Comparison of ENCODE assay signal across 16 mouse cellular contexts in genomic region chr1:118968661-118969179, GRCm38 (mm10).
DNase-seq lines count a peak whose midpoint lies in the region; ATAC-seq and TF ChIP-seq lines count a peak whose summit lies in the region.
"Had no signal": no experiment of that assay in that cellular context is flagged by ENCODE, and none has a peak within 500 bp of the region (broad histone marks: within the 10 kb centered on the region; RNA-seq: fewer than 3 reads in every experiment).

No protein-coding gene starts in this region.

- no peak for DNase-seq in hindbrain, embryonic 11.5 days (ENCODE audit: low spot score)
- no peak for DNase-seq in stomach, postnatal 0 days (ENCODE audit: low spot score)
- no peak for DNase-seq in c-Kit-positive CD71-positive TER-119-positive erythroid progenitor cells, embryonic 14.5 days (ENCODE audit: low spot score)
- DNase-seq in cerebellum, postnatal 4 days (ENCODE audit: low spot score in 2 of 2), result no peak
- DNase-seq: gastrocnemius, postnatal 25 days; heart, postnatal 14 days; right cerebral cortex, adult 18-20 months; thymus, adult 18-20 months had no signal

- peak; percentile 61 for ATAC-seq in hindbrain, embryonic 13.5 days (ENCODE audit: low FRiP score)
- ATAC-seq in hindbrain, embryonic 11.5 days (ENCODE audit: low FRiP score), result no peak; the same call in 1 of the 2 replicates
- ATAC-seq in stomach, embryonic 15.5 days (ENCODE audit: insufficient read depth, low FRiP score, low read depth), result peak; percentile 32; the same call in 1 of the 2 replicates
- no peak for ATAC-seq in stomach, postnatal 0 days (ENCODE audit: low FRiP score, low TSS enrichment)
- 0 out of 2 replicates have a peak, but pooled peaks have one; percentile 21 for ATAC-seq in limb, embryonic 12.5 days (ENCODE audit: insufficient number of reproducible peaks, insufficient read depth, low FRiP score, low TSS enrichment, low read depth)
- ATAC-seq: intestine, embryonic 15.5 days; lung, postnatal 0 days had no signal

- H3K9me3 ChIP-seq in hindbrain, embryonic 13.5 days, result no peaks in the 10 kb centered on the region; the same call in 1 of the 2 replicates
- no peaks in the 10 kb centered on the region; the same call in 1 of the 2 replicates for H3K9me3 ChIP-seq in hindbrain, embryonic 11.5 days (ENCODE audit: control insufficient read depth, low read length)
- H3K9me3 ChIP-seq in stomach, embryonic 15.5 days, result no peaks in the 10 kb centered on the region
- no peaks in the 10 kb centered on the region for H3K9me3 ChIP-seq in stomach, postnatal 0 days (ENCODE audit: control insufficient read depth, low read length)
- H3K9me3 ChIP-seq in limb, embryonic 12.5 days, result peaks cover 12% of the 10 kb centered on the region
- H3K9me3 ChIP-seq: intestine, embryonic 15.5 days had no signal

- no peak overlapping the region for H3K4me2 ChIP-seq in hindbrain, embryonic 13.5 days
- no peak overlapping the region for H3K4me2 ChIP-seq in hindbrain, embryonic 11.5 days (replicated peaks; ENCODE audit: low read depth, low read length)
- no peak overlapping the region for H3K4me2 ChIP-seq in stomach, embryonic 15.5 days
- no peak overlapping the region for H3K4me2 ChIP-seq in stomach, postnatal 0 days (replicated peaks; ENCODE audit: low read depth)
- H3K4me2 ChIP-seq in limb, embryonic 12.5 days, result no peak overlapping the region
- H3K4me2 ChIP-seq: intestine, embryonic 15.5 days had no signal

- no peaks in the 10 kb centered on the region for H3K36me3 ChIP-seq in hindbrain, embryonic 13.5 days
- H3K36me3 ChIP-seq in hindbrain, embryonic 11.5 days (ENCODE audit: control insufficient read depth, insufficient read depth, low read length), result no peaks in the 10 kb centered on the region
- H3K36me3 ChIP-seq in stomach, embryonic 15.5 days, result peaks cover 11% of the 10 kb centered on the region
- H3K36me3 ChIP-seq in stomach, postnatal 0 days (ENCODE audit: control insufficient read depth, insufficient read depth, low read length), result no peaks in the 10 kb centered on the region
- peaks cover 63% of the 10 kb centered on the region for H3K36me3 ChIP-seq in limb, embryonic 12.5 days

- TF ChIP-seq CTCF in stomach, postnatal 0 days (IDR thresholded peaks at IDR 0.05; ENCODE audit: low read depth), result no peak

- H3K27me3 ChIP-seq in hindbrain, embryonic 13.5 days, result no peaks in the 10 kb centered on the region
- no peaks in the 10 kb centered on the region for H3K27me3 ChIP-seq in hindbrain, embryonic 11.5 days (ENCODE audit: control insufficient read depth, insufficient read depth, low read length)
- no peaks in the 10 kb centered on the region for H3K27me3 ChIP-seq in stomach, embryonic 15.5 days (replicated peaks)
- H3K27me3 ChIP-seq in stomach, postnatal 0 days (ENCODE audit: control insufficient read depth, insufficient read depth, low read length), result no peaks in the 10 kb centered on the region
- no peaks in the 10 kb centered on the region for H3K27me3 ChIP-seq in limb, embryonic 12.5 days
- H3K27me3 ChIP-seq: intestine, embryonic 15.5 days had no signal

- H3K27ac ChIP-seq in hindbrain, embryonic 13.5 days, result no peak overlapping the region
- H3K27ac ChIP-seq in hindbrain, embryonic 11.5 days (ENCODE audit: low read depth, low read length), result no peak overlapping the region
- H3K27ac ChIP-seq in stomach, embryonic 15.5 days, result no peak overlapping the region
- no peak overlapping the region for H3K27ac ChIP-seq in stomach, postnatal 0 days (replicated peaks)
- H3K27ac ChIP-seq in limb, embryonic 12.5 days, result no peak overlapping the region
- H3K27ac ChIP-seq: heart, embryonic 10.5 days; intestine, embryonic 15.5 days; liver, embryonic 14.5 days had no signal

- no peak overlapping the region for H3K9ac ChIP-seq in hindbrain, embryonic 13.5 days
- H3K9ac ChIP-seq in hindbrain, embryonic 11.5 days (ENCODE audit: low read depth, low read length), result no peak overlapping the region
- H3K9ac ChIP-seq in stomach, embryonic 15.5 days, result no peak overlapping the region
- no peak overlapping the region for H3K9ac ChIP-seq in stomach, postnatal 0 days (ENCODE audit: low read length)
- H3K9ac ChIP-seq in limb, embryonic 12.5 days (replicated peaks), result no peak overlapping the region
- H3K9ac ChIP-seq: intestine, embryonic 15.5 days; liver, embryonic 14.5 days had no signal

- no peak overlapping the region for H3K4me3 ChIP-seq in hindbrain, embryonic 13.5 days
- H3K4me3 ChIP-seq in hindbrain, embryonic 11.5 days (ENCODE audit: low read depth, low read length), result no peak overlapping the region
- H3K4me3 ChIP-seq in stomach, embryonic 15.5 days (replicated peaks), result no peak overlapping the region
- H3K4me3 ChIP-seq in stomach, postnatal 0 days (ENCODE audit: low read depth, low read length), result no peak overlapping the region
- H3K4me3 ChIP-seq in limb, embryonic 12.5 days (replicated peaks), result no peak overlapping the region
- H3K4me3 ChIP-seq: erythroblast, embryonic 14.5 days; heart, embryonic 10.5 days; intestine, embryonic 15.5 days had no signal

- TF ChIP-seq EP300 in stomach, postnatal 0 days (optimal IDR thresholded peaks at IDR 0.05), result no peak

- WGBS in hindbrain, embryonic 13.5 days, result 80% methylated on average over 5 of the region's 5 CpGs
- 79% methylated on average over 5 of the region's 5 CpGs for WGBS in hindbrain, embryonic 11.5 days
- WGBS in stomach, embryonic 15.5 days, result 80% methylated on average over 5 of the region's 5 CpGs
- WGBS in stomach, postnatal 0 days, result 71% methylated on average over 5 of the region's 5 CpGs
- WGBS in limb, embryonic 12.5 days, result 85% methylated on average over 5 of the region's 5 CpGs

- H3K4me1 ChIP-seq in hindbrain, embryonic 13.5 days (replicated peaks), result 0 out of 2 replicates have a peak, but pooled peaks cover 4% of the 10 kb centered on the region
- no peaks in the 10 kb centered on the region for H3K4me1 ChIP-seq in hindbrain, embryonic 11.5 days (replicated peaks; ENCODE audit: control insufficient read depth, insufficient read depth, low read length)
- H3K4me1 ChIP-seq in stomach, embryonic 15.5 days, result no peaks in the 10 kb centered on the region
- H3K4me1 ChIP-seq in stomach, postnatal 0 days (replicated peaks; ENCODE audit: control insufficient read depth, insufficient read depth), result no peaks in the 10 kb centered on the region
- peaks cover 9% of the 10 kb centered on the region; the same call in 1 of the 2 replicates for H3K4me1 ChIP-seq in limb, embryonic 12.5 days (replicated peaks)
- H3K4me1 ChIP-seq: intestine, embryonic 15.5 days had no signal

Comparison
In these comparisons a context has a peak if more than half of its experiments do, and no peak if none do; other contexts are left out.
1. ATAC-seq: peak in hindbrain, embryonic 13.5 days (single experiment), stomach, embryonic 15.5 days (single experiment) and limb, embryonic 12.5 days (single experiment); none in hindbrain, embryonic 11.5 days (single experiment) and stomach, postnatal 0 days (single experiment).